Mouse (Mus musculus): Measurements from ENCODE around the gene Ndufb5. TPM values are rescaled to one million over a fixed set of nuclear protein-coding genes. Genes with fewer than 3 reads are reported as not detected.
"Not testable (repeated sequence)": the region's sequence is repeated elsewhere in the genome, so short reads cannot be mapped to it uniquely, and the experiment has no call there.

Ndufb5 gene
- total and polyA plus RNA-seq, 2 experiments from 2014 or later, result 354 to 442 TPM

GRCm38 (mm10) chr3:32708052-32708367 lies 28.8 kb upstream of the Ndufb5 start:
- Histone ChIP-seq H3K4me2 (ENCODE audit: low read depth, low read length, poor library complexity, severe bottlenecking) (peak overlapping the region; percentile 71), H3K27me3 (ENCODE audit: insufficient read depth, low read length) (no peaks in the 10 kb centered on the region), H3K9ac (replicated peaks; ENCODE audit: low read length, poor library complexity, severe bottlenecking) (no peak overlapping the region), H3K27ac (ENCODE audit: low read depth, low read length) (no peak overlapping the region), H3K9me3 (ENCODE audit: low read length) (no peaks in the 10 kb centered on the region), H3K36me3 (ENCODE audit: insufficient read depth, low read length) (peaks cover 6% of the 10 kb centered on the region), H3K4me1 (ENCODE audit: insufficient read depth, low read length) (no peaks in the 10 kb centered on the region), H3K4me3 (ENCODE audit: low read depth, low read length) (peak overlapping the region; percentile 59)
- DNase-seq (ENCODE audit: low spot score) (no peak), ATAC-seq (ENCODE audit: low FRiP score) (no peak)
- TF ChIP-seq CTCF (IDR thresholded peaks at IDR 0.05), result no peak
- 3% methylated on average over 4 of the region's 4 CpGs for WGBS

GRCm38 (mm10) chr3:32708368-32709231 lies 28.2 kb upstream of the Ndufb5 start:
- Histone ChIP-seq H3K4me2 (ENCODE audit: low read depth, low read length, poor library complexity, severe bottlenecking) (peak overlapping the region; percentile 71), H3K9ac (replicated peaks; ENCODE audit: low read length, poor library complexity, severe bottlenecking) (peak overlapping the region; percentile 71), H3K4me3 (ENCODE audit: low read depth, low read length) (peak overlapping the region; percentile 59), H3K9me3 (ENCODE audit: low read length) (no peaks in the 10 kb centered on the region), H3K27ac (ENCODE audit: low read depth, low read length) (peak overlapping the region; percentile 80), H3K4me1 (ENCODE audit: insufficient read depth, low read length) (no peaks in the 10 kb centered on the region), H3K27me3 (ENCODE audit: insufficient read depth, low read length) (no peaks in the 10 kb centered on the region), H3K36me3 (ENCODE audit: insufficient read depth, low read length) (peaks cover 10% of the 10 kb centered on the region)
- peak; percentile 100 for ATAC-seq (ENCODE audit: low FRiP score)
- WGBS, result under 1% methylated on average over 80 of the region's 90 CpGs
- TF ChIP-seq CTCF (IDR thresholded peaks at IDR 0.05), result peak; percentile 45
- DNase-seq (ENCODE audit: low spot score), result peak; percentile 99

GRCm38 (mm10) chr3:32709388-32709787 lies 27.4 kb upstream of the Ndufb5 start:
- Histone ChIP-seq H3K4me2 (ENCODE audit: low read depth, low read length, poor library complexity, severe bottlenecking) (peak overlapping the region; percentile 71), H3K9me3 (ENCODE audit: low read length) (no peaks in the 10 kb centered on the region), H3K4me1 (ENCODE audit: insufficient read depth, low read length) (no peaks in the 10 kb centered on the region), H3K27ac (ENCODE audit: low read depth, low read length) (peak overlapping the region; percentile 80), H3K4me3 (ENCODE audit: low read depth, low read length) (peak overlapping the region; percentile 59), H3K9ac (replicated peaks; ENCODE audit: low read length, poor library complexity, severe bottlenecking) (peak overlapping the region; percentile 71), H3K36me3 (ENCODE audit: insufficient read depth, low read length) (peaks cover 13% of the 10 kb centered on the region), H3K27me3 (ENCODE audit: insufficient read depth, low read length) (no peaks in the 10 kb centered on the region)
- TF ChIP-seq CTCF (IDR thresholded peaks at IDR 0.05), result no peak
- ATAC-seq (ENCODE audit: low FRiP score) (no peak), DNase-seq (ENCODE audit: low spot score) (no peak)
- WGBS, result 12% methylated on average over 9 of the region's 9 CpGs

DNA sequence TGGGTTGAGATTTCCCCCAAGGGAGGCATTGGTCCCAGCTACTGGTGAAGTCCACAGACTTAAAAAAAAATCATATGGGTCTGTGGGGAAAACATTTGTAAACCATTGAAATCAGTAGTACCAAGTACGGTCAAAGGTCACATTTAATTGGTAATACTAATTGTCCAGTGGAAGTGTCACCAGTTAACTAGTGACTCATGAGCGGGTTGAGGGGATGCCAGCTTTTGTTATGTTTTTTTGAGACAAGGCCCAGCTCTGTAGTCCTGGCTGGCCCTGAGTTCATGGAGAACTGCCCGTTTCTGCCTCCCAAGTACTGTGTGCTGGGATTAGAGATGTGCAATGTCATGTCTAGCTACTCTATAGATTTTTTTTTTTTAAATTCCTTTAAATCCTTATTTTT lies 23.1 kb upstream of the Ndufb5 start:
- TF ChIP-seq CTCF (IDR thresholded peaks at IDR 0.05), result no peak
- H3K4me1 ChIP-seq (ENCODE audit: insufficient read depth, low read length), result no peaks in the 10 kb centered on the region
- 93% methylated on average over 3 of the region's 3 CpGs for WGBS
- ATAC-seq (ENCODE audit: low FRiP score) (no peak), DNase-seq (ENCODE audit: low spot score) (no peak)
- H3K9me3 ChIP-seq (ENCODE audit: low read length), result no peaks in the 10 kb centered on the region
- no peak overlapping the region for H3K27ac ChIP-seq (ENCODE audit: low read depth, low read length)
- H3K4me3 ChIP-seq (ENCODE audit: low read depth, low read length), result no peak overlapping the region
- H3K36me3 ChIP-seq (ENCODE audit: insufficient read depth, low read length), result peaks cover 37% of the 10 kb centered on the region
- no peak overlapping the region for H3K9ac ChIP-seq (replicated peaks; ENCODE audit: low read length, poor library complexity, severe bottlenecking)
- H3K4me2 ChIP-seq (ENCODE audit: low read depth, low read length, poor library complexity, severe bottlenecking), result no peak overlapping the region
- H3K27me3 ChIP-seq (ENCODE audit: insufficient read depth, low read length), result no peaks in the 10 kb centered on the region

DNA sequence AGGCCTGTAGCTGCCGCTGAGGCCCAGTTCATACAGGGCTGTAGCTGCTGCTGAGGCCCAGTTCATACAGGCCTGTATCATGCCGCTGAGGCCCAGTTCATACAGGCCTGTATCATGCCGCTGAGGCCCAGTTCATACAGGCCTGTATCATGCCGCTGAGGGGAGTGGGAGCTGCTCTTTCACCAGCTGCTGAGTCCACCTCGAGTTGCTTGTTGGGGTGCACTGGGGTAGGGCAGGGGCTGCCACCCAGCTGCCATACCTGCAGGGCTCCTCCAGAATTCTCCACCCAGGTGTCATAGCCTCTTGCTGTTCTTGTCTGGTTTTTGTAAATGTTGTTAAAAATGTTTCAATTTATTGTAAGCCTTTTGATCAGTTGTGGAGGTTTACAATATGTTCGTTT lies 19.4 kb upstream of the Ndufb5 start:
- not testable (repeated sequence) for ATAC-seq (ENCODE audit: low FRiP score); H3K9ac ChIP-seq (replicated peaks; ENCODE audit: low read length, poor library complexity, severe bottlenecking)
- 95% methylated on average over 6 of the region's 6 CpGs for WGBS

DNA sequence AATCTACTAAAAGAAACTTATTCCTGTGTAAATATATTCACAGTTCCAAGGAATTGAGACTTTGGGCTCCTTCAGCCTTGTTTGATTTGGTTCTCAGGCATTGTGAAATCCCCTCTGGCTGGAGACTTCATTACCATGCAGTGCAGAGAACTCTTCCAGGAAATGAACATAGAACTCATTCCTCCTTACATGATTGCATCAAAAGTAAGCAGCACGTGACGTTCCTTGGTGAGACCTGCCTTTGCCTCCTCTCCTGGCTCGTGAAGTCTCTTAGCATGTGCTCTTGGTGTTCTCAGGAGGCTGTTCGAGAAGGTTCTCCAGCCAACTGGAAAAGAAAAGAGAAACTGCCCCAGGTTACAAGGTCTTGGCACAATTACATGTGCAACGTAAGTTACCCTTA lies 18.5 kb upstream of the Ndufb5 start:
- peaks cover 55% of the 10 kb centered on the region for H3K36me3 ChIP-seq (ENCODE audit: insufficient read depth, low read length)
- H3K4me1 ChIP-seq (ENCODE audit: insufficient read depth, low read length), result no peaks in the 10 kb centered on the region
- H3K4me2 ChIP-seq (ENCODE audit: low read depth, low read length, poor library complexity, severe bottlenecking), result no peak overlapping the region
- no peaks in the 10 kb centered on the region for H3K9me3 ChIP-seq (ENCODE audit: low read length)
- no peak overlapping the region for H3K4me3 ChIP-seq (ENCODE audit: low read depth, low read length)
- WGBS, result 93% methylated on average over 5 of the region's 5 CpGs
- H3K9ac ChIP-seq (replicated peaks; ENCODE audit: low read length, poor library complexity, severe bottlenecking), result no peak overlapping the region
- no peak for TF ChIP-seq CTCF (IDR thresholded peaks at IDR 0.05)
- ATAC-seq (ENCODE audit: low FRiP score) (no peak), DNase-seq (ENCODE audit: low spot score) (no peak)
- no peaks in the 10 kb centered on the region for H3K27me3 ChIP-seq (ENCODE audit: insufficient read depth, low read length)
- H3K27ac ChIP-seq (ENCODE audit: low read depth, low read length), result no peak overlapping the region

More for the DNA sequence above, 19.4 kb upstream of the Ndufb5 start:
- not testable (repeated sequence) for H3K4me3 ChIP-seq (ENCODE audit: low read depth, low read length); H3K9me3 ChIP-seq (ENCODE audit: low read length); H3K27me3 ChIP-seq (ENCODE audit: insufficient read depth, low read length); H3K4me1 ChIP-seq (ENCODE audit: insufficient read depth, low read length); H3K4me2 ChIP-seq (ENCODE audit: low read depth, low read length, poor library complexity, severe bottlenecking); H3K27ac ChIP-seq (ENCODE audit: low read depth, low read length); DNase-seq (ENCODE audit: low spot score)
- peaks cover 53% of the 10 kb centered on the region for H3K36me3 ChIP-seq (ENCODE audit: insufficient read depth, low read length)
